Mouse (Mus musculus): ENCODE results near the gene Neurod2. TPM values are rescaled to one million over a fixed set of nuclear protein-coding genes. Genes with fewer than 3 reads are reported as not detected.

The Neurod2 gene
- polyA plus RNA-seq, 1 experiment from 2014 or later: 25.5 TPM

GRCm38 (mm10) chr11:98323136-98323866, 6.1 kb downstream of the Neurod2 start:
- 2% methylated on average over 10 of the region's 10 CpGs for WGBS
- ATAC-seq (ENCODE audit: low read depth): no peak
- Histone ChIP-seq H3K27ac (ENCODE audit: low read depth, low read length) (no peak overlapping the region), H3K9ac (replicated peaks; ENCODE audit: low read depth, low read length) (no peak overlapping the region), H3K4me1 (ENCODE audit: control insufficient read depth, insufficient read depth, low read length) (0 out of 2 replicates have a peak, but pooled peaks cover 4% of the 10 kb centered on the region), H3K4me3 (ENCODE audit: low read depth, low read length) (no peak overlapping the region), H3K36me3 (ENCODE audit: control insufficient read depth, insufficient read depth, low read length) (no peaks in the 10 kb centered on the region), H3K4me2 (ENCODE audit: low read depth, low read length) (no peak overlapping the region), H3K9me3 (ENCODE audit: control insufficient read depth, low read length) (no peaks in the 10 kb centered on the region), H3K27me3 (ENCODE audit: control insufficient read depth, insufficient read depth, low read length) (peaks cover 52% of the 10 kb centered on the region)

- Histone ChIP-seq H3K27ac (ENCODE audit: low read depth, low read length) (no peak overlapping the region), H3K27me3 (ENCODE audit: control insufficient read depth, insufficient read depth, low read length) (peaks cover 50% of the 10 kb centered on the region), H3K9me3 (ENCODE audit: control insufficient read depth, low read length) (no peaks in the 10 kb centered on the region), H3K36me3 (ENCODE audit: control insufficient read depth, insufficient read depth, low read length) (no peaks in the 10 kb centered on the region), H3K4me1 (ENCODE audit: control insufficient read depth, insufficient read depth, low read length) (peaks cover 7% of the 10 kb centered on the region; the same call in 1 of the 2 replicates), H3K4me2 (ENCODE audit: low read depth, low read length) (no peak overlapping the region), H3K9ac (replicated peaks; ENCODE audit: low read depth, low read length) (no peak overlapping the region), H3K4me3 (ENCODE audit: low read depth, low read length) (no peak overlapping the region)
- ATAC-seq (ENCODE audit: low read depth): no peak
- 0% methylated on average over 1 of the region's 1 CpGs for WGBS
Observed at GRCm38 (mm10) chr11:98322159-98322558, 7.3 kb downstream of the Neurod2 start.

GRCm38 (mm10) chr11:98321677-98322003, 7.8 kb downstream of the Neurod2 start:
- Histone ChIP-seq H3K27ac (ENCODE audit: low read depth, low read length) (0 out of 2 replicates have a peak overlapping the region, but pooled peaks have one; percentile 24), H3K4me3 (ENCODE audit: low read depth, low read length) (no peak overlapping the region), H3K4me1 (ENCODE audit: control insufficient read depth, insufficient read depth, low read length) (peaks cover 7% of the 10 kb centered on the region; the same call in 1 of the 2 replicates), H3K4me2 (ENCODE audit: low read depth, low read length) (no peak overlapping the region), H3K27me3 (ENCODE audit: control insufficient read depth, insufficient read depth, low read length) (peaks cover 51% of the 10 kb centered on the region), H3K9me3 (ENCODE audit: control insufficient read depth, low read length) (no peaks in the 10 kb centered on the region), H3K36me3 (ENCODE audit: control insufficient read depth, insufficient read depth, low read length) (no peaks in the 10 kb centered on the region), H3K9ac (replicated peaks; ENCODE audit: low read depth, low read length) (no peak overlapping the region)
- WGBS: 6% methylated on average over 5 of the region's 5 CpGs
- ATAC-seq (ENCODE audit: low read depth): no peak

DNA sequence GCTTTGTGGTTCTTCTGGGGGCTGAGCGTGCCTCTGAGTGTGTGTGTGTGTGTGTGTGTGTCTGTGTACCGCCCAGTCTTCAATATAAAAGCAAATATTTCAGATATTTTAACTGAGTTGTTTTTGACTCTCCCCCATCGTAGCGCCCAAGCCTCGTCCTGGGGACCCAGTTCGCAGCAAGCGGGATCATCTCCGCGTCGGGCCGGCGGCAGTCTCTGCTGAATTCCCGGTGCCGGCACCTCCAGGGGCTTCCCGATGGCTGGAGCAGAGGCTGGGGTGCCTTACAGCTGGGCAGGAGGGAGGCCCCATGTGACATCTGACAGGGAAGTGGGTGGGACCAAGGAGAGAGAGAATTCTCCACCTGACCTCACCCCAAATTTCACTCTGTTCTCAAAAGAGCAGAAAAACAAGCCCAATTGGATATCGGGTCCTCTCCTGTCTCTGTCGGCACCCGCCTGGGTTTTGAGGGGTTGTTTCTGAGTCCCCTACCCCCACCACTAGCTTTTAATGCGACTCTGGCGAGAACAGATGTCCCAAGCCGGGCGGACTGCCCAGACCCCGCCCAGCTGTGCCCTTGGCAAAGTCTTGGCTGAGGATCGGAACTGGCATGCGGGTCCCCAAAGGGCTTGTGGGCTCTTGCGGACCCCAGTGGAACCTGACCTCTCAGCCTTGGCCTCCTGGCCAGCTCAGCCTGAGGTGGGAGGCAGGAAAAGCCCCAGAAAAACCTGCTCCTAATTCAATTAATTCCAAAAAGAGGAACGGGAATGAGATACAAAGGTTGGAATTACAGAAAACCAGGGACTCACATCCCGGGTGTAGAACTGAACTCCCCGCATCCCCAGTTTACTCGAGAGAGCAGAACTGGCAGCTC, 8.4 kb downstream of the Neurod2 start:
- WGBS: under 1% methylated on average over 30 of the region's 30 CpGs
- Histone ChIP-seq H3K9me3 (ENCODE audit: control insufficient read depth, low read length) (no peaks in the 10 kb centered on the region), H3K36me3 (ENCODE audit: control insufficient read depth, insufficient read depth, low read length) (no peaks in the 10 kb centered on the region), H3K27ac (ENCODE audit: low read depth, low read length) (peak overlapping the region; percentile 41), H3K4me1 (ENCODE audit: control insufficient read depth, insufficient read depth, low read length) (peaks cover 7% of the 10 kb centered on the region; the same call in 1 of the 2 replicates), H3K9ac (replicated peaks; ENCODE audit: low read depth, low read length) (no peak overlapping the region), H3K4me3 (ENCODE audit: low read depth, low read length) (no peak overlapping the region), H3K4me2 (ENCODE audit: low read depth, low read length) (peak overlapping the region; percentile 23; the same call in 1 of the 2 replicates), H3K27me3 (ENCODE audit: control insufficient read depth, insufficient read depth, low read length) (peaks cover 54% of the 10 kb centered on the region)
- no peak for ATAC-seq (ENCODE audit: low read depth)

DNA sequence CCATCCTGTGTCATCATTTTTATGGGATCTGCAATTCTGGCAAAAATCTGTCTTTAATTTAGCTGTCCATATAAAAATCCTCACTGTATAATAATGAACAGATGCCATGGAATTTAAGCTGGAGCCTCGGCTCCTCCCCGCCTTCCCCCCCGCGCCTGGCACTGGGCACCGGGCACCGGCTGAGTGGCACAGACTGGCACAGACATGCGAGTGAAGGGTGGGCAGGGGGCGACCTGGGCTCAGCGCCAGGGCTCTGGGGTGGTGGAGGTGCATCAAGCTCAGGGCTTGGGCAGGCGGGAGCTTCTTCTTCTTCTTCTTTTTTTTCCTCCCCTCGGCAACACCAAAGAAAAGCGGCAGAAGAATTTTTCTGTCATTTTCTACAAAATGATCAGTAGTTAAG, 9.1 kb downstream of the Neurod2 start:
- H3K4me3 ChIP-seq (ENCODE audit: low read depth, low read length): no peak overlapping the region
- no peaks in the 10 kb centered on the region for H3K36me3 ChIP-seq (ENCODE audit: control insufficient read depth, insufficient read depth, low read length)
- no peaks in the 10 kb centered on the region for H3K9me3 ChIP-seq (ENCODE audit: control insufficient read depth, low read length)
- no peak overlapping the region for H3K4me2 ChIP-seq (ENCODE audit: low read depth, low read length)
- 4% methylated on average over 12 of the region's 12 CpGs for WGBS
- peaks cover 7% of the 10 kb centered on the region; the same call in 1 of the 2 replicates for H3K4me1 ChIP-seq (ENCODE audit: control insufficient read depth, insufficient read depth, low read length)
- H3K27ac ChIP-seq (ENCODE audit: low read depth, low read length): no peak overlapping the region
- no peak overlapping the region for H3K9ac ChIP-seq (replicated peaks; ENCODE audit: low read depth, low read length)
- ATAC-seq (ENCODE audit: low read depth): no peak; the same call in 1 of the 2 replicates
- H3K27me3 ChIP-seq (ENCODE audit: control insufficient read depth, insufficient read depth, low read length): peaks cover 55% of the 10 kb centered on the region

DNA sequence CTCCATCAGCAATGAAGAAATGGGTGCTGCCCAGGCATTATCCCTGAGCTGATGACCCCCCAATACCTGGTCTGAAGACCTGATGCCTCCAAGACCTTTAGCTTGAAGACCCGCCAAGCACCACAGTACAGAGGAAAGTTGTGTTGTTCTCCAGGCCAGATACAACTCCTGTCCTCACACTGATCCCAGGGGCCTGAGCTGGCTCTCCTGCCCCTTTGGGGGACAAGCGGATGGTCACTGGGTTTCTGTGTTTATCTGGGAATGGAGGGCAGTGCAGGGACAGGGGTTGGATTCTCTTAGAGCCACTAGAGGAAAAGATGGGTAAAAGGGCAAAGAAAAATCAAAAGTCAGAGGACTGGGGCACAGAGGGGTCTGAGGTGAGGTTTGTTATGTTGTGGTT, 9.5 kb downstream of the Neurod2 start:
- Histone ChIP-seq H3K4me2 (ENCODE audit: low read depth, low read length) (no peak overlapping the region), H3K4me1 (ENCODE audit: control insufficient read depth, insufficient read depth, low read length) (peaks cover 7% of the 10 kb centered on the region; the same call in 1 of the 2 replicates), H3K27ac (ENCODE audit: low read depth, low read length) (no peak overlapping the region), H3K36me3 (ENCODE audit: control insufficient read depth, insufficient read depth, low read length) (no peaks in the 10 kb centered on the region), H3K27me3 (ENCODE audit: control insufficient read depth, insufficient read depth, low read length) (peaks cover 54% of the 10 kb centered on the region), H3K9ac (replicated peaks; ENCODE audit: low read depth, low read length) (no peak overlapping the region), H3K9me3 (ENCODE audit: control insufficient read depth, low read length) (no peaks in the 10 kb centered on the region), H3K4me3 (ENCODE audit: low read depth, low read length) (no peak overlapping the region)
- 6% methylated on average over 2 of the region's 2 CpGs for whole genome bisulfite sequencing
- no peak for ATAC-seq (ENCODE audit: low read depth)

DNA sequence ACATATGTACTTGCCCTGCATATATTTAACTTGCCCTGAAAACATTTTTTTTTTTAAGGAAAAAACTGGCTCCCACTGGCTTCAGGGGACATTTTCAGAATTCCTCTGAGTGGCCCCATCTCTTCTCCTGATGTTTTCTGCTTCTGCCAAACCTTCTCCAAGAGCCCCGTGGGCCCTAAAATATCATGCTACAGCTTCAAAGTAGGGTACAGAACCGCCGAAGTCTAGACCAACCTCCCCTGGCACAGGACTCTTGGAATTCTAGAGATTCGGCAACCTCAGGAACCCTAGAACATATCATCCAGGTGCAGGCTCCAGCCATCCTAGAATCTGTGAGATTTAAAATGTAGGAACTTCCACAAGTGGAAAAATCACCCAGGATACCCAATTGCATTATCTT, 9.9 kb downstream of the Neurod2 start:
- no peak overlapping the region for H3K4me2 ChIP-seq (ENCODE audit: low read depth, low read length)
- peaks cover 51% of the 10 kb centered on the region for H3K27me3 ChIP-seq (ENCODE audit: control insufficient read depth, insufficient read depth, low read length)
- H3K27ac ChIP-seq (ENCODE audit: low read depth, low read length): no peak overlapping the region
- 12% methylated on average over 4 of the region's 4 CpGs for WGBS
- H3K36me3 ChIP-seq (ENCODE audit: control insufficient read depth, insufficient read depth, low read length): no peaks in the 10 kb centered on the region
- peaks cover 7% of the 10 kb centered on the region; the same call in 1 of the 2 replicates for H3K4me1 ChIP-seq (ENCODE audit: control insufficient read depth, insufficient read depth, low read length)
- H3K9me3 ChIP-seq (ENCODE audit: control insufficient read depth, low read length): no peaks in the 10 kb centered on the region
- no peak overlapping the region for H3K9ac ChIP-seq (replicated peaks; ENCODE audit: low read depth, low read length)
- H3K4me3 ChIP-seq (ENCODE audit: low read depth, low read length): no peak overlapping the region
- ATAC-seq (ENCODE audit: low read depth): no peak

GRCm38 (mm10) chr11:98319120-98319519, 10.3 kb downstream of the Neurod2 start:
- H3K4me2 ChIP-seq (ENCODE audit: low read depth, low read length): no peak overlapping the region

More at GRCm38 (mm10) chr11:98319120-98319519, 10.3 kb downstream of the Neurod2 start:
- no peaks in the 10 kb centered on the region for H3K9me3 ChIP-seq (ENCODE audit: control insufficient read depth, low read length)
- ATAC-seq (ENCODE audit: low read depth): no peak
- no peaks in the 10 kb centered on the region for H3K36me3 ChIP-seq (ENCODE audit: control insufficient read depth, insufficient read depth, low read length)
- H3K4me1 ChIP-seq (ENCODE audit: control insufficient read depth, insufficient read depth, low read length): peaks cover 7% of the 10 kb centered on the region; the same call in 1 of the 2 replicates
- WGBS: 2% methylated on average over 15 of the region's 15 CpGs
- no peak overlapping the region for H3K9ac ChIP-seq (replicated peaks; ENCODE audit: low read depth, low read length)
- peak overlapping the region; percentile 34; the same call in 1 of the 2 replicates for H3K27ac ChIP-seq (ENCODE audit: low read depth, low read length)
- H3K4me3 ChIP-seq (ENCODE audit: low read depth, low read length): no peak overlapping the region
- H3K27me3 ChIP-seq (ENCODE audit: control insufficient read depth, insufficient read depth, low read length): peaks cover 52% of the 10 kb centered on the region

Data from neural tube, embryonic 14.5 days (tissue).